Mouse (Mus musculus) forebrain, embryonic 15.5 days (tissue): ENCODE data around the gene Dnajc22. TPM values are rescaled to one million over a fixed set of nuclear protein-coding genes. Genes with fewer than 3 reads are reported as not detected.

ENCODE experiments used
- ATAC-seq: fragments of 200-750 bp; cut with Nextera tagmentation; replicated peaks from 2 replicates; pipeline ENCODE4 v1.8.0; 2017; ENCODE audit warnings: mild to moderate bottlenecking, moderate TSS enrichment, moderate library complexity
- H3K27ac ChIP-seq: fragments of 300-500 bp; sonication (generic); replicated peaks from 2 replicates; pipeline ENCODE4 v1.5.1; 2015; ENCODE audit warnings: mild to moderate bottlenecking, inconsistent platforms
- H3K27me3 ChIP-seq: fragments of 300-500 bp; sonication (generic); 2 replicates; pipeline ENCODE4 v1.6.1; 2015; ENCODE audit warnings: inconsistent platforms
- H3K36me3 ChIP-seq: fragments of 300-500 bp; sonication (generic); 2 replicates; pipeline ENCODE4 v1.6.1; 2015; ENCODE audit warnings: mild to moderate bottlenecking, inconsistent platforms
- H3K4me1 ChIP-seq: fragments of 300-500 bp; sonication (generic); 2 replicates; pipeline ENCODE4 v1.6.1; 2015; ENCODE audit warnings: inconsistent platforms
- H3K4me2 ChIP-seq: fragments of 300-500 bp; sonication (generic); replicated peaks from 2 replicates; pipeline ENCODE4 v1.6.1; 2015; ENCODE audit warnings: mild to moderate bottlenecking, inconsistent platforms
- H3K4me3 ChIP-seq: fragments of 300-500 bp; sonication (generic); 2 replicates; pipeline ENCODE4 v1.5.1; 2015; ENCODE audit warnings: mild to moderate bottlenecking, inconsistent platforms
- H3K9ac ChIP-seq: fragments of 300-500 bp; sonication (generic); replicated peaks from 2 replicates; pipeline ENCODE4 v1.6.1; 2015; ENCODE audit warnings: mild to moderate bottlenecking, inconsistent platforms
- H3K9me3 ChIP-seq: fragments of 300-500 bp; sonication (generic); 2 replicates; pipeline ENCODE4 v1.6.1; 2016; ENCODE audit warnings: inconsistent platforms
- WGBS: fragments of 180-500 bp; shearing (Covaris S2); methylation state at CpG from one replicate; pipeline ENCODE4 v1.1.7; 2015; ENCODE audit warnings: mixed read lengths; 5-methylcytosine and 5-hydroxymethylcytosine counted together
- polyA plus RNA-seq: library from polyadenylated mRNA; unstranded; fragments of >200 nt; fragmentation: Nextera tagmentation; extraction: Ambion mirVana; gene quantifications from 2 replicates; pipeline ENCODE4 v1.2.1, GENCODE M21; 2015

Dnajc22 gene
- polyA plus RNA-seq, 1 experiment from 2014 or later = 0.53 TPM

DNA sequence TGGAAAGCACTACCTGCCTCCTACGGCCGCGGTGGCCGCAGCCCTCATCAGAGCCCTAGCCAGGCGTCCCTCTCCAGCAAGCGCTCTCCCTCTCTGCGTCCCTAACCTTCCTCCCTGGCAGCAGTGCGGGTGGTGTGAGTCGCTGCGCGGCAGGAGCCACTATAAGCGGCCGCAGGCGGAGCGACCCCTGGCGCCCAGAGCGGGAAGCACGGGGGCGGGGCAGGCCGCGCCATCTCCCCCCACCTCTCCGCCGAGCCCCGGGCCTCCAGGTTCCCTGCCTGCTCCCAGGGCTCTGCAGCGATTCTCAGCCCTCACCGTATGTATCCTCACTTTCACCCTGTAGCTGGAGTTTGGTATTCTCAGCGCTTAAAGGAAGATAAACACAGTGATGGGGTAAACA, 4.7 kb upstream of the Dnajc22 start:
- Histone ChIP-seq H3K4me1 (peaks cover 20% of the 10 kb centered on the region), H3K27ac (no peak overlapping the region), H3K9me3 (no peaks in the 10 kb centered on the region), H3K9ac (peak overlapping the region; percentile 20; the same call in 1 of the 2 replicates), H3K36me3 (no peaks in the 10 kb centered on the region), H3K27me3 (peaks cover 53% of the 10 kb centered on the region), H3K4me2 (peak overlapping the region; percentile 41), H3K4me3 (peak overlapping the region; percentile 27)
- ATAC-seq = peak; percentile 49
- 1% methylated on average over 27 of the region's 27 CpGs for WGBS

- H3K4me3 ChIP-seq = no peak overlapping the region
- whole genome bisulfite sequencing = 15% methylated on average over 14 of the region's 14 CpGs
- no peak overlapping the region for H3K27ac ChIP-seq
- no peak for ATAC-seq
- H3K9ac ChIP-seq = no peak overlapping the region
- peaks cover 53% of the 10 kb centered on the region for H3K27me3 ChIP-seq
- peaks cover 27% of the 10 kb centered on the region for H3K4me1 ChIP-seq
- no peak overlapping the region for H3K4me2 ChIP-seq
- no peaks in the 10 kb centered on the region for H3K36me3 ChIP-seq
- H3K9me3 ChIP-seq = no peaks in the 10 kb centered on the region
Measured at GRCm38 (mm10) chr15:99089069-99089468, 3.9 kb upstream of the Dnajc22 start.

GRCm38 (mm10) chr15:99093291-99094258, 605 bp downstream of the Dnajc22 start:
- Histone ChIP-seq H3K9me3 (no peaks in the 10 kb centered on the region), H3K9ac (peak overlapping the region; percentile 48), H3K4me3 (peak overlapping the region; percentile 45), H3K36me3 (no peaks in the 10 kb centered on the region), H3K27ac (peak overlapping the region; percentile 41), H3K4me2 (peak overlapping the region; percentile 66), H3K4me1 (peaks cover 54% of the 10 kb centered on the region), H3K27me3 (peaks cover 44% of the 10 kb centered on the region)
- ATAC-seq = peak; percentile 47; the same call in 1 of the 2 replicates
- WGBS = 1% methylated on average over 55 of the region's 56 CpGs

GRCm38 (mm10) chr15:99094631-99095270, 1.8 kb downstream of the Dnajc22 start:
- Histone ChIP-seq H3K4me1 (peaks cover 57% of the 10 kb centered on the region), H3K27ac (no peak overlapping the region), H3K9ac (no peak overlapping the region), H3K4me3 (0 out of 2 replicates have a peak overlapping the region, but pooled peaks have one; percentile 2), H3K36me3 (no peaks in the 10 kb centered on the region), H3K4me2 (peak overlapping the region; percentile 4), H3K9me3 (no peaks in the 10 kb centered on the region), H3K27me3 (peaks cover 43% of the 10 kb centered on the region)
- 1% methylated on average over 25 of the region's 27 CpGs for WGBS
- peak; percentile 44; the same call in 1 of the 2 replicates for ATAC-seq

DNA sequence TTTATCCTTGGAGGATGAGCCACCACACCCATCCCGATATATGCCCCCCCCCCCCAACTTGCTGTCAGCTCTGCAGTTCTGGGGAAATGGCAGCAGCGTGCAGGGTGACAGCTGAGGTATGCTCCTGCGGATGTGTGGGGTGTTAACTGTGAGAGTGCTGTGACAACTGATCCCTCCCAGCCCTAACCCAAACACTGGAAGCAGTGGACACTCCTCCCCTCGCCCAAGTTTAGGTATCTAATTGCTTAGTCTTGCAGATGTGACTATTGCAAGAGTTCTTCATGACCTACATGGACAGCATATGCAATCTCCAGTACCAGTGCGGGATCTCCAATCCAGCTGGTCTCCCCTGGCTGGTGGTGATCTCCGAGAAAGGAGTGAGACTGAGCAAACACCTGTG, 2.4 kb downstream of the Dnajc22 start:
- Histone ChIP-seq H3K9ac (no peak overlapping the region), H3K36me3 (no peaks in the 10 kb centered on the region), H3K4me3 (no peak overlapping the region), H3K4me1 (peaks cover 57% of the 10 kb centered on the region), H3K27ac (no peak overlapping the region), H3K4me2 (no peak overlapping the region; the same call in 1 of the 2 replicates), H3K27me3 (peaks cover 42% of the 10 kb centered on the region), H3K9me3 (no peaks in the 10 kb centered on the region)
- no peak for ATAC-seq
- 22% methylated on average over 6 of the region's 6 CpGs for WGBS

GRCm38 (mm10) chr15:99096061-99096793, 3.3 kb downstream of the Dnajc22 start:
- no peak for ATAC-seq
- Histone ChIP-seq H3K9ac (peak overlapping the region; percentile 24; the same call in 1 of the 2 replicates), H3K4me1 (peaks cover 54% of the 10 kb centered on the region), H3K4me3 (peak overlapping the region; percentile 37), H3K4me2 (peak overlapping the region; percentile 56), H3K36me3 (no peaks in the 10 kb centered on the region), H3K9me3 (no peaks in the 10 kb centered on the region), H3K27me3 (peaks cover 39% of the 10 kb centered on the region), H3K27ac (no peak overlapping the region)
- WGBS = 10% methylated on average over 24 of the region's 24 CpGs

GRCm38 (mm10) chr15:99096831-99097500, 4.0 kb downstream of the Dnajc22 start:
- no peak for ATAC-seq
- Histone ChIP-seq H3K4me1 (peaks cover 54% of the 10 kb centered on the region), H3K27ac (no peak overlapping the region)

DNA sequence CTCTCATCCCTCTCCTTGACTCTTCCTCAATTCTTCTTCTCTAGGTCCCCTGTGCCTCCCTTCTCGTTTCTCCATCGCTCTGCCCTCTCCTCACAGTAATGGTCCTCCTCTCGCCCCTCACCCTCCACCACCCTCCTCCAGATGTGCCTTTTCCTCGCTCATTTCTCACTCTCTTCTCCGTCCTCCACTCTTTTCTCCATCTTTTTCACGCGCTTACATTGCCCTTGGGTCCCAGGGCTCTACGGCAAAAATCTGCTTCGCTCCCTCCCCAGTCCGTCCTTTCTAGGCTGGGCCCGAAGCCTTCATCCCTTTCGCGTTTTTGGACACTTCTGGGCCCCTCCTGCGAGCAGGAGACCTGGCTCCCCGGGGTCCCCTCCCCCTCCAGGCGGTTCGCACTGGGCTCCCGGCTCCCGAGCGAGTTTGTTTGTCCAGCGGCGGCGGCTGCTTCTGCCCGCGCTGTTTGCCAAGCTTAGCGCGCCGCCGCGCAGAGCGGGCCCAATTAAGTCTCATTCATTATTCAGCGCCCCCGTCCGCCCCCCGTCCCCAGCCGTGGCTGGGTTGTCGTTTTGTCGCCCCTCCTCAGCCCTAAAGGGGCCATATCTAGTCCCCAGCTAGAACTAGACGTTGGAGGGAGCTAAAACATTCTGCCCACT, 5.0 kb downstream of the Dnajc22 start:
- Histone ChIP-seq H3K4me2 (peak overlapping the region; percentile 56), H3K9me3 (no peaks in the 10 kb centered on the region), H3K36me3 (no peaks in the 10 kb centered on the region), H3K9ac (peak overlapping the region; percentile 34), H3K27me3 (peaks cover 39% of the 10 kb centered on the region), H3K27ac (no peak overlapping the region), H3K4me1 (peaks cover 54% of the 10 kb centered on the region), H3K4me3 (peak overlapping the region; percentile 37)
- WGBS = under 1% methylated on average over 39 of the region's 39 CpGs
- peak; percentile 46; the same call in 1 of the 2 replicates for ATAC-seq

More at GRCm38 (mm10) chr15:99096831-99097500, 4.0 kb downstream of the Dnajc22 start:
- Histone ChIP-seq H3K27me3 (peaks cover 39% of the 10 kb centered on the region), H3K9ac (peak overlapping the region; percentile 24; the same call in 1 of the 2 replicates), H3K4me2 (peak overlapping the region; percentile 56), H3K9me3 (no peaks in the 10 kb centered on the region), H3K36me3 (no peaks in the 10 kb centered on the region), H3K4me3 (peak overlapping the region; percentile 37)
- under 1% methylated on average over 55 of the region's 58 CpGs for WGBS

DNA sequence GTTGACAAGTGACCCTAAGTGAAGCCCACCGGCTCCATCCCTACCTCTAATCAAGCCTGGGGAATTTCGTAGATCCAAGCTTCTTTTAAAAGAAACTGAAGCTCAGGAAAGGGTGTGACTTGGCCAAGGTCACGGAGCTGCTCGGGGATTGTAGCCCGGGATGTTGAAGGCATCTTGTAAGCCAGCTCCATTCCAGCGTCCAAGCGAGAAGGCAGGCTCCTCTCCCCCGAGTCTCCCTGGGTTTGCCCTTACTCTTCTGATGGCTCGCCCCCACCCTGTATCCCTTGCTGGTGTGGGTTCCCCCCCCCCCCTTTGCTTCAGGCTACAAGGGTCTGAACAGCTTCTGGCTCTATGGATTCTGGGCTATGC, 5.5 kb downstream of the Dnajc22 start:
- H3K4me2 ChIP-seq = peak overlapping the region; percentile 56
- H3K27ac ChIP-seq = no peak overlapping the region
- H3K27me3 ChIP-seq = peaks cover 39% of the 10 kb centered on the region
- no peaks in the 10 kb centered on the region for H3K36me3 ChIP-seq
- WGBS = under 1% methylated on average over 9 of the region's 9 CpGs
- H3K4me3 ChIP-seq = peak overlapping the region; percentile 37
- no peak; the same call in 1 of the 2 replicates for ATAC-seq
- peaks cover 48% of the 10 kb centered on the region for H3K4me1 ChIP-seq
- peak overlapping the region; percentile 34; the same call in 1 of the 2 replicates for H3K9ac ChIP-seq
- no peaks in the 10 kb centered on the region for H3K9me3 ChIP-seq

DNA sequence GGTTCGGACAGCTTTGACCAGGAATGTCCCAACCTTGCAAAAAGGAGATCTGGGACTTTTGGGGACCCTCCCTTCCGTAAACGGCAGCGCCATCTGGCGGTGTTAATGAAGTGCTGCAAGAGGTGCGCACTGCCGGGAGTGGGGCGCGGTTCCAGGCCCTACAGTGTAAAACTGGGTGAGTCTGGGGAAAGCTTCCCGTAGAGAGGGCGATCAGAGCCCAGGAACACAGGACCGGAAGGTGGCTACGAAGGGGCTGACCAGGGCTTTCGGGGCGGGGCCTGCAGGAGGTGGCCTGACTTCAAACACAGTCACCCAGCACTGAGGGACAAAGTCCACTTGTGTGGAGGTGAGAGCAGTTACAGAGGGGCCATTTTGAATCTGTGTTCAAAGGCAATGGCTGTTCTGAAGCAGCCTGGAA, 6.2 kb downstream of the Dnajc22 start:
- no peak overlapping the region for H3K9ac ChIP-seq
- peaks cover 43% of the 10 kb centered on the region for H3K4me1 ChIP-seq
- peak overlapping the region; percentile 56 for H3K4me2 ChIP-seq
- no peaks in the 10 kb centered on the region for H3K36me3 ChIP-seq
- WGBS = under 1% methylated on average over 15 of the region's 15 CpGs
- H3K9me3 ChIP-seq = no peaks in the 10 kb centered on the region
- H3K4me3 ChIP-seq = peak overlapping the region; percentile 2; the same call in 1 of the 2 replicates
- peak; percentile 41 for ATAC-seq
- no peak overlapping the region for H3K27ac ChIP-seq
- H3K27me3 ChIP-seq = peaks cover 39% of the 10 kb centered on the region

DNA sequence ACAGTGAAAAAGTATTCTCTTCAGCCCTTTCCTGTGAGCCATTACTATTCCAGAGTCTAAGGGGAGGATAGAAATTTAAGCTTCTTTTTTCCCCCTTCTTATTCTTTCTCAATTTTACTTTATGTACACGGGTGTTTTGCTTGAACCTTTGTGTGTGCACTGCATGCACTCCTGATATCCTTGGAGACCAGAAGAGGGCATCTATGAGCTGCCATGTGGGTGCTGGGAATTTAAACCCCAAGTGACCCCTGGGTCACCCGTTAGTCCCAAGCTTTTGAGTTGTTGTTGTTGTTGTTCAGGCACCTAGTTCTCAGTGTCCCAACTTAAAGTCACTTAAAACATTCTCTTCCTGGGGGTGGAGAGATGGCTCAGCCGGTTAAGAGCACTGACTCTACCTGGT, 7.0 kb downstream of the Dnajc22 start:
- H3K27me3 ChIP-seq = peaks cover 36% of the 10 kb centered on the region
- ATAC-seq = no peak
- 53% methylated on average over 3 of the region's 3 CpGs for WGBS

More for the DNA sequence above, 7.0 kb downstream of the Dnajc22 start:
- Histone ChIP-seq H3K36me3 (no peaks in the 10 kb centered on the region), H3K27ac (no peak overlapping the region), H3K4me1 (peaks cover 37% of the 10 kb centered on the region), H3K9ac (no peak overlapping the region), H3K4me3 (no peak overlapping the region), H3K4me2 (no peak overlapping the region), H3K9me3 (no peaks in the 10 kb centered on the region)
